ENCODE assay signal across 12 mouse cellular contexts in genomic region chr10:116755881-116756581, GRCm38 (mm10).
DNase-seq lines count a peak whose midpoint lies in the region; ATAC-seq lines count a peak whose summit lies in the region.
"Had no signal": no experiment of that assay in that cellular context is flagged by ENCODE, and none has a peak within 500 bp of the region (broad histone marks: within the 10 kb centered on the region; RNA-seq: fewer than 3 reads in every experiment).

No protein-coding gene starts in this region.

- H3K27me3 ChIP-seq in forebrain, embryonic 16.5 days (replicated peaks; ENCODE audit: control insufficient read depth, insufficient read depth, low read length), result no peaks in the 10 kb centered on the region
- H3K27me3 ChIP-seq in forebrain, embryonic 15.5 days, result no peaks in the 10 kb centered on the region
- H3K27me3 ChIP-seq in embryonic facial prominence, embryonic 14.5 days (replicated peaks; ENCODE audit: control insufficient read depth, insufficient read depth, low read length), result no peaks in the 10 kb centered on the region
- H3K27me3 ChIP-seq in heart, embryonic 11.5 days (ENCODE audit: control insufficient read depth, insufficient read depth, low read length), result no peaks in the 10 kb centered on the region
- no peaks in the 10 kb centered on the region for H3K27me3 ChIP-seq in liver, embryonic 12.5 days (replicated peaks)

- 78% methylated on average over 10 of the region's 10 CpGs for WGBS in forebrain, embryonic 16.5 days
- 73% methylated on average over 10 of the region's 10 CpGs for WGBS in forebrain, embryonic 15.5 days
- WGBS in embryonic facial prominence, embryonic 14.5 days, result 28% methylated on average over 10 of the region's 10 CpGs
- WGBS in heart, embryonic 11.5 days (ENCODE audit: insufficient replicate concordance), result 50% methylated on average over 10 of the region's 10 CpGs
- 68% methylated on average over 10 of the region's 10 CpGs for WGBS in liver, embryonic 12.5 days (ENCODE audit: insufficient replicate concordance)

- H3K27ac ChIP-seq in forebrain, embryonic 16.5 days (ENCODE audit: low read length), result no peak overlapping the region
- no peak overlapping the region for H3K27ac ChIP-seq in forebrain, embryonic 15.5 days (replicated peaks)
- peak overlapping the region; percentile 58 for H3K27ac ChIP-seq in embryonic facial prominence, embryonic 14.5 days (replicated peaks; ENCODE audit: low read depth, low read length)
- no peak overlapping the region for H3K27ac ChIP-seq in heart, embryonic 11.5 days (ENCODE audit: low read depth, low read length)
- H3K27ac ChIP-seq in liver, embryonic 12.5 days, result no peak overlapping the region
- H3K27ac ChIP-seq: gastrocnemius, adult 2 months; macrophage had no signal

- peak; percentile 85 for DNase-seq in cerebellum, adult 11 months
- peak; percentile 81 for DNase-seq in embryonic facial prominence, embryonic 14.5 days (ENCODE audit: low spot score)
- DNase-seq in layer of hippocampus, postnatal 25 days (ENCODE audit: extremely low spot score in 1 of 2, low spot score in 1 of 2), result peak; percentile 27 to 31
- DNase-seq: gastrocnemius, adult 2 months; heart, postnatal 4 days; kidney, postnatal 36 days had no signal

- H3K9ac ChIP-seq in forebrain, embryonic 16.5 days (replicated peaks; ENCODE audit: low read depth, low read length), result no peak overlapping the region
- H3K9ac ChIP-seq in forebrain, embryonic 15.5 days (replicated peaks), result no peak overlapping the region
- H3K9ac ChIP-seq in embryonic facial prominence, embryonic 14.5 days (ENCODE audit: low read depth, low read length), result no peak overlapping the region
- H3K9ac ChIP-seq in heart, embryonic 11.5 days (ENCODE audit: low read depth, low read length), result no peak overlapping the region
- H3K9ac ChIP-seq in liver, embryonic 12.5 days, result no peak overlapping the region

- H3K36me3 ChIP-seq in forebrain, embryonic 16.5 days (ENCODE audit: control insufficient read depth, insufficient read depth), result no peaks in the 10 kb centered on the region
- no peaks in the 10 kb centered on the region for H3K36me3 ChIP-seq in forebrain, embryonic 15.5 days
- H3K36me3 ChIP-seq in embryonic facial prominence, embryonic 14.5 days (ENCODE audit: control insufficient read depth, insufficient read depth, low read length), result no peaks in the 10 kb centered on the region
- no peaks in the 10 kb centered on the region for H3K36me3 ChIP-seq in heart, embryonic 11.5 days (ENCODE audit: control insufficient read depth, insufficient read depth, low read length)
- H3K36me3 ChIP-seq in liver, embryonic 12.5 days, result no peaks in the 10 kb centered on the region

- H3K4me1 ChIP-seq in forebrain, embryonic 16.5 days (replicated peaks; ENCODE audit: control insufficient read depth, insufficient read depth, low read length), result no peaks in the 10 kb centered on the region
- peaks cover 11% of the 10 kb centered on the region for H3K4me1 ChIP-seq in forebrain, embryonic 15.5 days
- peaks cover 25% of the 10 kb centered on the region for H3K4me1 ChIP-seq in embryonic facial prominence, embryonic 14.5 days (ENCODE audit: control insufficient read depth, insufficient read depth, low read length)
- H3K4me1 ChIP-seq in heart, embryonic 11.5 days (ENCODE audit: control insufficient read depth, insufficient read depth, low read length), result peaks cover 17% of the 10 kb centered on the region
- no peaks in the 10 kb centered on the region for H3K4me1 ChIP-seq in liver, embryonic 12.5 days

- peak; percentile 59 for ATAC-seq in forebrain, embryonic 16.5 days
- no peak for ATAC-seq in forebrain, embryonic 15.5 days (replicated peaks)
- ATAC-seq in embryonic facial prominence, embryonic 14.5 days (ENCODE audit: low read depth), result no peak
- ATAC-seq in heart, embryonic 11.5 days (replicated peaks; ENCODE audit: insufficient number of reproducible peaks, low FRiP score, low TSS enrichment), result no peak
- no peak for ATAC-seq in megakaryocyte progenitor cell, adult 5-6 weeks (replicated peaks; ENCODE audit: poor library complexity)
- no peak for ATAC-seq in liver, embryonic 12.5 days

- H3K9me3 ChIP-seq in forebrain, embryonic 16.5 days (ENCODE audit: control insufficient read depth, low read length), result no peaks in the 10 kb centered on the region
- H3K9me3 ChIP-seq in forebrain, embryonic 15.5 days, result no peaks in the 10 kb centered on the region
- no peaks in the 10 kb centered on the region for H3K9me3 ChIP-seq in embryonic facial prominence, embryonic 14.5 days (ENCODE audit: control insufficient read depth, low read length)
- no peaks in the 10 kb centered on the region for H3K9me3 ChIP-seq in heart, embryonic 11.5 days (replicated peaks; ENCODE audit: control insufficient read depth, low read length)
- no peaks in the 10 kb centered on the region for H3K9me3 ChIP-seq in liver, embryonic 12.5 days (replicated peaks)

- no peak overlapping the region for H3K4me3 ChIP-seq in forebrain, embryonic 16.5 days (replicated peaks; ENCODE audit: low read length)
- H3K4me3 ChIP-seq in forebrain, embryonic 15.5 days, result no peak overlapping the region
- H3K4me3 ChIP-seq in embryonic facial prominence, embryonic 14.5 days (ENCODE audit: low read depth, low read length), result no peak overlapping the region
- H3K4me3 ChIP-seq in heart, embryonic 11.5 days (ENCODE audit: low read depth, low read length), result no peak overlapping the region
- no peak overlapping the region for H3K4me3 ChIP-seq in liver, embryonic 12.5 days
- H3K4me3 ChIP-seq: gastrocnemius, adult 2 months had no signal

- H3K4me2 ChIP-seq in forebrain, embryonic 16.5 days (ENCODE audit: low read length), result no peak overlapping the region
- H3K4me2 ChIP-seq in forebrain, embryonic 15.5 days (replicated peaks), result no peak overlapping the region
- H3K4me2 ChIP-seq in embryonic facial prominence, embryonic 14.5 days (ENCODE audit: low read depth, low read length), result no peak overlapping the region
- H3K4me2 ChIP-seq in heart, embryonic 11.5 days, result no peak overlapping the region
- no peak overlapping the region for H3K4me2 ChIP-seq in liver, embryonic 12.5 days

Comparison
In these comparisons a context has a peak if more than half of its experiments do, and no peak if none do; other contexts are left out.
1. DNase-seq: peak in every context shown above with its lines; median percentile 85 in cerebellum, adult 11 months; 81 in embryonic facial prominence, embryonic 14.5 days; 29 in layer of hippocampus, postnatal 25 days.